Mouse (Mus musculus): ENCODE data around the gene Acap3. TPM values are rescaled to one million over a fixed set of nuclear protein-coding genes. Genes with fewer than 3 reads are reported as not detected.

The Acap3 gene
- polyA plus RNA-seq, 1 experiment from 2014 or later: 101 TPM

- Histone ChIP-seq H3K4me2 (ENCODE audit: low read length) (no peak overlapping the region), H3K4me1 (replicated peaks; ENCODE audit: control insufficient read depth, insufficient read depth, low read length) (peaks cover 34% of the 10 kb centered on the region), H3K27me3 (replicated peaks; ENCODE audit: control insufficient read depth, insufficient read depth, low read length) (no peaks in the 10 kb centered on the region), H3K4me3 (replicated peaks; ENCODE audit: low read length) (no peak overlapping the region), H3K9me3 (ENCODE audit: control insufficient read depth, low read length) (no peaks in the 10 kb centered on the region), H3K9ac (replicated peaks; ENCODE audit: low read depth, low read length) (no peak overlapping the region), H3K27ac (ENCODE audit: low read length) (no peak overlapping the region), H3K36me3 (ENCODE audit: control insufficient read depth, insufficient read depth) (peaks cover 8% of the 10 kb centered on the region)
- WGBS: 64% methylated on average over 2 of the region's 2 CpGs
- ATAC-seq: no peak
Measured at GRCm38 (mm10) chr4:155851951-155852411, 39.6 kb upstream of the Acap3 start.

DNA sequence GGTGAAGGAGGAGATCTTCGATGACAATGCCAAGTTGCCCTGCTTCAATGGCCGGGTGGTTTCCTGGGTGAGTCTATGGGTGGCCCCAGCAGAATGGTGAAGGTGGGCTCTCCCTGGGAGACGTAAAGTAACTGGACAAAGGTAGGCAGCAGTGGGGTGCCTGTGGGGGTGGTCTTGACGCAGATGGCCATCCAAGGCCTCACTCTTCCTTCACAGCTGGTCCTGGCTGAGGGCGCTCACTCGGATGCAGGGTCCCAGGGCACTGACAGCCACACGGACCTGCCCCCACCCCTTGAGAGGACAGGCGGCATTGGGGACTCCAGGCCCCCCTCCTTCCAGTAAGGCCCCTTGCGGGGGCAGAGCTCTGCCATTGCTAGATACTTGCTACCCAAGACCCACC, 38.2 kb upstream of the Acap3 start:
- 93% methylated on average over 9 of the region's 9 CpGs for WGBS

DNA sequence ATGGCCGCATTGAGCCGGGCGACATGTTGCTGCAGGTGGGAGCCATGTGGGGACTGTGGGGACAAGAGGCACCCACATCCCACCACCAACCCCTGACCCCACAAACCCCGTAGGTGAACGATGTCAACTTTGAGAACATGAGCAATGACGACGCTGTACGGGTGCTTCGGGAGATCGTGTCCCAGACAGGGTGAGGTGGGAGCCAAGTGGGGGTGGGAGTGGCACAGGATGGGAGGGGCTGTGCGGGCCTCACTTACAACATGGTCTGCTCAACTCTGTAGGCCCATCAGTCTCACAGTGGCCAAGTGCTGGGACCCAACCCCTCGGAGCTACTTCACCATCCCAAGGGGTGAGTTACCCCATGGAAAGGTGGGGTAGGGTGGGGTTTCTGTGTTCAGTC, 36.6 kb upstream of the Acap3 start:
- H3K4me1 ChIP-seq (replicated peaks; ENCODE audit: control insufficient read depth, insufficient read depth, low read length): peaks cover 13% of the 10 kb centered on the region
- no peak overlapping the region for H3K4me2 ChIP-seq (ENCODE audit: low read length)
- H3K27me3 ChIP-seq (replicated peaks; ENCODE audit: control insufficient read depth, insufficient read depth, low read length): no peaks in the 10 kb centered on the region
- ATAC-seq: no peak
- no peak overlapping the region for H3K4me3 ChIP-seq (replicated peaks; ENCODE audit: low read length)
- peaks cover 18% of the 10 kb centered on the region for H3K36me3 ChIP-seq (ENCODE audit: control insufficient read depth, insufficient read depth)
- H3K27ac ChIP-seq (ENCODE audit: low read length): no peak overlapping the region
- no peaks in the 10 kb centered on the region for H3K9me3 ChIP-seq (ENCODE audit: control insufficient read depth, low read length)
- no peak overlapping the region for H3K9ac ChIP-seq (replicated peaks; ENCODE audit: low read depth, low read length)
- WGBS: 95% methylated on average over 12 of the region's 12 CpGs

More for the DNA sequence above, 38.2 kb upstream of the Acap3 start:
- no peak overlapping the region for H3K4me2 ChIP-seq (ENCODE audit: low read length)
- peaks cover 28% of the 10 kb centered on the region for H3K4me1 ChIP-seq (replicated peaks; ENCODE audit: control insufficient read depth, insufficient read depth, low read length)
- no peaks in the 10 kb centered on the region for H3K9me3 ChIP-seq (ENCODE audit: control insufficient read depth, low read length)
- H3K27ac ChIP-seq (ENCODE audit: low read length): no peak overlapping the region
- H3K36me3 ChIP-seq (ENCODE audit: control insufficient read depth, insufficient read depth): peaks cover 11% of the 10 kb centered on the region
- no peak overlapping the region for H3K4me3 ChIP-seq (replicated peaks; ENCODE audit: low read length)
- no peak for ATAC-seq
- no peak overlapping the region for H3K9ac ChIP-seq (replicated peaks; ENCODE audit: low read depth, low read length)
- no peaks in the 10 kb centered on the region for H3K27me3 ChIP-seq (replicated peaks; ENCODE audit: control insufficient read depth, insufficient read depth, low read length)

- Histone ChIP-seq H3K4me3 (replicated peaks; ENCODE audit: low read length) (no peak overlapping the region), H3K27me3 (replicated peaks; ENCODE audit: control insufficient read depth, insufficient read depth, low read length) (no peaks in the 10 kb centered on the region), H3K4me1 (replicated peaks; ENCODE audit: control insufficient read depth, insufficient read depth, low read length) (peaks cover 9% of the 10 kb centered on the region; the same call in 1 of the 2 replicates), H3K36me3 (ENCODE audit: control insufficient read depth, insufficient read depth) (peaks cover 21% of the 10 kb centered on the region), H3K27ac (ENCODE audit: low read length) (no peak overlapping the region), H3K9ac (replicated peaks; ENCODE audit: low read depth, low read length) (no peak overlapping the region), H3K9me3 (ENCODE audit: control insufficient read depth, low read length) (no peaks in the 10 kb centered on the region), H3K4me2 (ENCODE audit: low read length) (no peak overlapping the region)
- ATAC-seq: no peak
- 93% methylated on average over 12 of the region's 12 CpGs for WGBS
Measured at GRCm38 (mm10) chr4:155856071-155856470, 35.6 kb upstream of the Acap3 start.

GRCm38 (mm10) chr4:155856881-155857280, 34.7 kb upstream of the Acap3 start:
- H3K27ac ChIP-seq (ENCODE audit: low read length): no peak overlapping the region
- H3K4me1 ChIP-seq (replicated peaks; ENCODE audit: control insufficient read depth, insufficient read depth, low read length): 0 out of 2 replicates have a peak, but pooled peaks cover 4% of the 10 kb centered on the region
- WGBS: 83% methylated on average over 3 of the region's 3 CpGs
- H3K9me3 ChIP-seq (ENCODE audit: control insufficient read depth, low read length): no peaks in the 10 kb centered on the region
- no peak overlapping the region for H3K9ac ChIP-seq (replicated peaks; ENCODE audit: low read depth, low read length)
- H3K36me3 ChIP-seq (ENCODE audit: control insufficient read depth, insufficient read depth): peaks cover 21% of the 10 kb centered on the region
- no peak for ATAC-seq
- no peak overlapping the region for H3K4me3 ChIP-seq (replicated peaks; ENCODE audit: low read length)
- H3K4me2 ChIP-seq (ENCODE audit: low read length): no peak overlapping the region
- no peaks in the 10 kb centered on the region for H3K27me3 ChIP-seq (replicated peaks; ENCODE audit: control insufficient read depth, insufficient read depth, low read length)

- Histone ChIP-seq H3K4me2 (ENCODE audit: low read length) (no peak overlapping the region), H3K36me3 (ENCODE audit: control insufficient read depth, insufficient read depth) (peaks cover 21% of the 10 kb centered on the region), H3K27me3 (replicated peaks; ENCODE audit: control insufficient read depth, insufficient read depth, low read length) (no peaks in the 10 kb centered on the region), H3K9ac (replicated peaks; ENCODE audit: low read depth, low read length) (no peak overlapping the region), H3K27ac (ENCODE audit: low read length) (no peak overlapping the region), H3K4me3 (replicated peaks; ENCODE audit: low read length) (no peak overlapping the region), H3K4me1 (replicated peaks; ENCODE audit: control insufficient read depth, insufficient read depth, low read length) (no peaks in the 10 kb centered on the region), H3K9me3 (ENCODE audit: control insufficient read depth, low read length) (no peaks in the 10 kb centered on the region)
- WGBS: 34% methylated on average over 13 of the region's 13 CpGs
- ATAC-seq: no peak
Measured at GRCm38 (mm10) chr4:155859318-155859717, 32.3 kb upstream of the Acap3 start.

DNA sequence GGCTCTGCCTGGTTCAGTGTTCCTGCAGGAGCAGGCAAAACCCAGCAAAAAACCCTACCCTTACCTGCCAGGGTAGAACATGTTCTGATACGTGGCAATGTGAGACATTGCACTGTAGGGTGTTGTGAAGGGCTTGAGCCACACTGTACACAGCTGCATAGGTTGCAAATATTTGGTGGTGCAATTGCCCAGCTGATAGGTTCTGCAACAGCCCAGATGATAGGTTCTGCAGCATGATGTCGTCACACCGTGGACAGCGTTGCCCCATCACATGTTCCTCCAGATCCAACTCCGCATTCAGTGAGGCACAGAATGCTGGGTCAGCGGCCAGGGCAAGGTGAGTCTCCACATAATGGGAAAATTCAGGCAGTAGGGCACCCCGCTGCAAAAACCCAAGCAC, 29.8 kb upstream of the Acap3 start:
- H3K9ac ChIP-seq (replicated peaks; ENCODE audit: low read depth, low read length): no peak overlapping the region
- H3K4me2 ChIP-seq (ENCODE audit: low read length): no peak overlapping the region
- H3K27ac ChIP-seq (ENCODE audit: low read length): no peak overlapping the region
- no peak for ATAC-seq
- no peaks in the 10 kb centered on the region for H3K9me3 ChIP-seq (ENCODE audit: control insufficient read depth, low read length)
- H3K36me3 ChIP-seq (ENCODE audit: control insufficient read depth, insufficient read depth): peaks cover 20% of the 10 kb centered on the region
- no peak overlapping the region for H3K4me3 ChIP-seq (replicated peaks; ENCODE audit: low read length)
- WGBS: 89% methylated on average over 7 of the region's 7 CpGs
- H3K4me1 ChIP-seq (replicated peaks; ENCODE audit: control insufficient read depth, insufficient read depth, low read length): no peaks in the 10 kb centered on the region
- no peaks in the 10 kb centered on the region for H3K27me3 ChIP-seq (replicated peaks; ENCODE audit: control insufficient read depth, insufficient read depth, low read length)

DNA sequence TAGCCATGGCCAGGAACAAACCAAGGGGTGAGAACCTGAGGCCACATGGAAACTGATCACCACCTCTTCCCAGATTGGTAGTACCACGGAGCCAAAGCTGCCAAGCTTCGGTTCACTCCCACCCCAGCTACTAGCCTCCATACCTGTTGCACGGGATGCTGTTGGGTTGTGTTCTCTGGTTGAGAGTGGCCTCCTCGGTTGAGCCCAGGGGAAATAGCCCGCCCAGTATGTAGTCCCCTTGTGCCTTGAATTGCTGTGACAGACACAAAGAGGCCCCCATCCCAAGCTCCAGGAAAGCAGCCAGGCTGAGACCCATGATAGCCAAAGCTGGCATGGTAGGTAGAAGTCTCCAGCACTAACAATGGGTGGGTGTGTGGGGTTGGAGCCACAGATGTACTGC, 28.6 kb upstream of the Acap3 start, which contains the start of gene Tas1r3:
Tas1r3 (minus strand) TSS at position 362 of the 400 bp plus-strand sequence.
- Histone ChIP-seq H3K36me3 (ENCODE audit: control insufficient read depth, insufficient read depth) (peaks cover 19% of the 10 kb centered on the region), H3K4me2 (ENCODE audit: low read length) (no peak within 1 kb of the TSS), H3K4me3 (replicated peaks; ENCODE audit: low read length) (no peak within 1 kb of the TSS), H3K9me3 (ENCODE audit: control insufficient read depth, low read length) (no peaks in the 10 kb centered on the region), H3K9ac (replicated peaks; ENCODE audit: low read depth, low read length) (no peak within 1 kb of the TSS), H3K4me1 (replicated peaks; ENCODE audit: control insufficient read depth, insufficient read depth, low read length) (no peaks in the 10 kb centered on the region; the same call in 1 of the 2 replicates), H3K27me3 (replicated peaks; ENCODE audit: control insufficient read depth, insufficient read depth, low read length) (no peaks in the 10 kb centered on the region), H3K27ac (ENCODE audit: low read length) (no peak within 1 kb of the TSS)
- no peak for ATAC-seq
- WGBS: 78% methylated on average over 5 of the region's 5 CpGs

DNA sequence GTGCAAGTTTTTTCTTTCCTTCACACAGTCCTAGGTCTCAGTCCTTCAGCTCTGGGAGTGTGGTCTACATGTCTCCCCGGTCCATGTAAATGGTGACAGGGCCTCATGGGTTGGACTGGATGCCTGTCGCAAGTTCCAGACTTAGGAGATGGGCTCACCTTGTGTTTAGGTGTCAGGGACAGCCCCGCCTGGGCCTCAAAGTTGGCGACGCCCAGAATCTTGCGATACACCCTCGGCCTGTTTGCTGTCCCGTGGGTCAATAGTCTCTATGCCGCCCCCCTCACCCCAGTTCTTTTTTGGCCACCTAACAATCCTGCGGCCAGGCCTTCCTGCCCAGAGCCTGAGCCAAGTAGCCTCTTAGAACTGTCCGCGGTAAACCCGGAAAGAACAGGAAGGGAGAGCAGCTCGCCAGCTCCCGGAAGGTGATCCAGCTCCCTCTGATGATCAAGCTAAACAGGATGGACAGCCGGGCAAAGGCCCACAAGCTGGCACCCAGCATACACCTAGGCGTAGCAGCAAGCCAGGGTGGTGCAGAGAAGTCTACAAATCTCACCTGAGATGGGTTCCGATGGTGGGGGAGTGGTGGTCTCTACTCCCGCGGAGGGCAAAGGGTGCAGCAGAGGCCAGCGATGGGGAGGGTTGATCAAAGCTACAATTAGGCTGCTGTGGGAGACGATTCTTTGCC, 22.9 kb upstream of the Acap3 start:
- ATAC-seq: peak; percentile 53
- H3K9me3 ChIP-seq (ENCODE audit: control insufficient read depth, low read length): no peaks in the 10 kb centered on the region
- peak overlapping the region; percentile 63 for H3K9ac ChIP-seq (replicated peaks; ENCODE audit: low read depth, low read length)
- H3K36me3 ChIP-seq (ENCODE audit: control insufficient read depth, insufficient read depth): peaks cover 15% of the 10 kb centered on the region
- WGBS: 12% methylated on average over 22 of the region's 22 CpGs
- H3K4me1 ChIP-seq (replicated peaks; ENCODE audit: control insufficient read depth, insufficient read depth, low read length): peaks cover 16% of the 10 kb centered on the region
- peak overlapping the region; percentile 73 for H3K4me3 ChIP-seq (replicated peaks; ENCODE audit: low read length)
- H3K4me2 ChIP-seq (ENCODE audit: low read length): peak overlapping the region; percentile 98
- H3K27ac ChIP-seq (ENCODE audit: low read length): no peak overlapping the region
- H3K27me3 ChIP-seq (replicated peaks; ENCODE audit: control insufficient read depth, insufficient read depth, low read length): no peaks in the 10 kb centered on the region

Measured in forebrain, embryonic 16.5 days (tissue).